Mouse (Mus musculus): ENCODE data around the gene Msantd3. TPM values are rescaled to one million over a fixed set of nuclear protein-coding genes. Genes with fewer than 3 reads are reported as not detected.

The Msantd3 gene
- total RNA-seq (2021) = 10 to 100 TPM; 15.0 to 18.7 TPM
- long read RNA-seq, experiment 1, transcript Msantd3-203 (3 exons, 1,597 nt) = major isoform, 5 of 9 reads
- long read RNA-seq, experiment 1, partial matches to known transcripts = 0 of 9 reads
- long read RNA-seq, experiment 1, other reads (novel, unspliced or antisense) = 3 of 9 reads
- long read RNA-seq, experiment 2, transcript Msantd3-203 (3 exons, 1,597 nt) = major isoform, 15 of 32 reads
- long read RNA-seq, experiment 2, partial matches to known transcripts = 0 of 32 reads
- long read RNA-seq, experiment 2, other reads (novel, unspliced or antisense) = 10 of 32 reads

- peak; percentile 56 to 60 for DNase-seq (ENCODE audit: low spot score in 2 of 2)
These were observed at the start of gene Msantd3 for GRCm38 (mm10) chr4:48539841-48540575. Gene Msantd3 (plus strand): TSS chr4:48539935.

GRCm38 (mm10) chr4:48491290-48491743, 48.4 kb upstream of the Msantd3 start:
- DNase-seq (ENCODE audit: low spot score in 2 of 2) = no peak

- DNase-seq (ENCODE audit: low spot score in 2 of 2) = no peak
These were observed 47.2 kb upstream of the Msantd3 start for GRCm38 (mm10) chr4:48492510-48492909.

- no peak for DNase-seq (ENCODE audit: low spot score in 2 of 2)
These were observed 28.9 kb upstream of the Msantd3 start for GRCm38 (mm10) chr4:48510861-48511260.

GRCm38 (mm10) chr4:48529559-48529958, 10.2 kb upstream of the Msantd3 start:
- DNase-seq (ENCODE audit: low spot score in 2 of 2) = no peak

- DNase-seq (ENCODE audit: low spot score in 2 of 2) = no peak
These were observed 7.7 kb upstream of the Msantd3 start for GRCm38 (mm10) chr4:48531804-48532601.

- DNase-seq (ENCODE audit: low spot score in 2 of 2) = no peak
These were observed 3.5 kb upstream of the Msantd3 start for GRCm38 (mm10) chr4:48536275-48536674.

GRCm38 (mm10) chr4:48537024-48537423, 2.7 kb upstream of the Msantd3 start:
- DNase-seq (ENCODE audit: low spot score in 2 of 2) = no peak

- DNase-seq (ENCODE audit: low spot score in 2 of 2) = no peak
These were observed 1.2 kb upstream of the Msantd3 start for GRCm38 (mm10) chr4:48538581-48538980.

GRCm38 (mm10) chr4:48540576-48541111, 909 bp downstream of the Msantd3 start:
- DNase-seq (ENCODE audit: low spot score in 2 of 2) = peak; percentile 44 to 48

- DNase-seq (ENCODE audit: low spot score in 2 of 2) = no peak
These were observed 2.0 kb downstream of the Msantd3 start for GRCm38 (mm10) chr4:48541526-48542250.

- no peak for DNase-seq (ENCODE audit: low spot score in 2 of 2)
These were observed 2.6 kb downstream of the Msantd3 start for GRCm38 (mm10) chr4:48542351-48542750.

- DNase-seq (ENCODE audit: low spot score in 2 of 2) = no peak
These were observed 3.5 kb downstream of the Msantd3 start for GRCm38 (mm10) chr4:48543071-48543865.

GRCm38 (mm10) chr4:48544141-48544540, 4.4 kb downstream of the Msantd3 start:
- no peak for DNase-seq (ENCODE audit: low spot score in 2 of 2)

- no peak for DNase-seq (ENCODE audit: low spot score in 2 of 2)
These were observed 6.2 kb downstream of the Msantd3 start for GRCm38 (mm10) chr4:48545966-48546365.

GRCm38 (mm10) chr4:48546568-48547496, 7.1 kb downstream of the Msantd3 start:
- no peak for DNase-seq (ENCODE audit: low spot score in 2 of 2)

- no peak for DNase-seq (ENCODE audit: low spot score in 2 of 2)
These were observed 8.8 kb downstream of the Msantd3 start for GRCm38 (mm10) chr4:48548393-48549045.

GRCm38 (mm10) chr4:48549661-48550060, 9.9 kb downstream of the Msantd3 start:
- no peak for DNase-seq (ENCODE audit: low spot score in 2 of 2)
